Mouse (Mus musculus) CH12.LX (cell line): ENCODE data around the gene Hectd1.

ENCODE experiments used
- CHD2 ChIP-seq: IDR thresholded peaks from 2 replicates; pipeline ENCODE4 v1.6.1; 2011; ENCODE audit warnings: low read length, improper control_type of control experiment
- CTCF ChIP-seq, 2 experiments: IDR thresholded peaks in 1 of 2; conservative IDR thresholded peaks in 1 of 2; 2 replicates each; pipeline ENCODE4 v1.5.1; 2011 to 2012; ENCODE audit warnings: low read depth in 2 of 2, low read length in 2 of 2, improper control_type of control experiment in 1 of 2, inconsistent platforms in 1 of 2, mild to moderate bottlenecking in 1 of 2, moderate library complexity in 1 of 2
- EP300 ChIP-seq: IDR thresholded peaks from 2 replicates; pipeline ENCODE4 v1.6.1; 2011; ENCODE audit warnings: low read length, improper control_type of control experiment
- GABPA ChIP-seq: IDR thresholded peaks from 2 replicates; pipeline ENCODE4 v1.6.1; 2012; ENCODE audit warnings: low read depth, low read length, improper control_type of control experiment, inconsistent platforms; ENCODE audit not compliant: insufficient replicate concordance
- HCFC1 ChIP-seq: IDR thresholded peaks from 2 replicates; pipeline ENCODE4 v1.6.1; 2012; ENCODE audit warnings: low read depth, mild to moderate bottlenecking, inconsistent platforms, low read length, improper control_type of control experiment
- PAX5 ChIP-seq: IDR thresholded peaks from 2 replicates; pipeline ENCODE4 v1.6.1; 2012; ENCODE audit warnings: low read length, inconsistent platforms, mixed read lengths
- POLR2A ChIP-seq: IDR thresholded peaks from 2 replicates; pipeline ENCODE4 v1.6.1; 2011; ENCODE audit warnings: low read depth, mild to moderate bottlenecking, improper control_type of control experiment, low read length
- SIN3A ChIP-seq: IDR thresholded peaks from 2 replicates; pipeline ENCODE4 v1.6.1; 2012; ENCODE audit warnings: low read length, improper control_type of control experiment, inconsistent platforms
- TBP ChIP-seq: conservative IDR thresholded peaks from 2 replicates; pipeline ENCODE4 v1.6.1; 2011; ENCODE audit warnings: low read depth, low read length, improper control_type of control experiment
- ZKSCAN1 ChIP-seq: IDR thresholded peaks from 2 replicates; pipeline ENCODE4 v1.6.1; 2012; ENCODE audit warnings: low read depth, inconsistent platforms, low read length, improper control_type of control experiment, borderline replicate concordance
- ZNF384 ChIP-seq: IDR thresholded peaks from 2 replicates; pipeline ENCODE4 v1.6.1; 2012; ENCODE audit warnings: low read depth, low read length, improper control_type of control experiment, inconsistent platforms

DNA sequence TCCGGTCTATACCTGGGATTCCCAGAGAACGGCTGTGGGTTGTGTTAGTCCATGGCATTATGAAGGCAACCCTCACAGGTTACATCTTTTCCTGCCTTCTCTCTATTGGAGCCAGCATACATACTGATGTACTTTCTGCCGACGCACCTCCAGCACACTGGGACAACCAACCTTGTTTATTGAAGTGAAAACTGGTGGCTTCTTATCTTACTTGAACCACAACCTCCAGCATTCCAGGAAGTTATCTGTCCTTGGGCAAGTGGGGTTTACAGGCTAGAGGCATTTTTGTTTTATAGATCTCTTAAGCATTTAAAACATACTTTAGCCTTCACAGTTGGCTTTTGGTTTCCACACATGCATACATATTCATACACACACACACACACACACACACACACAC is 22.3 kb upstream of the Hectd1 start:
- TF ChIP-seq CTCF (conservative IDR thresholded peaks at IDR 0.05 in 1 of 2, IDR thresholded peaks at IDR 0.05 in 1 of 2; ENCODE audit: low read depth in 2 of 2, low read length in 2 of 2), result no peak
- TF ChIP-seq POLR2A, result no peak
- no peak for TF ChIP-seq TBP
- no peak for TF ChIP-seq PAX5
- TF ChIP-seq HCFC1, result no peak
- TF ChIP-seq EP300, result no peak
- TF ChIP-seq SIN3A, result no peak
- TF ChIP-seq CHD2, result no peak
- TF ChIP-seq ZNF384, result no peak
- TF ChIP-seq GABPA, result no peak
- no peak for TF ChIP-seq ZKSCAN1
